Mouse (Mus musculus) bone marrow, adult 2 months (tissue): ENCODE measurements at regions not wholly inside any gene's neighbourhood (a gene's known extent, or its start where the extent isn't known, plus 50 kb on each side); places are given as distances from the start of the nearest gene placed in this dataset.
A peak's percentile ranks its signal among the peaks of the same experiment; 100 is the strongest.

Source experiments
- H3K27ac ChIP-seq: fragments of 200-500 bp; 2 replicates; pipeline ENCODE4 v1.5.1; 2012; ENCODE audit warnings: low read depth, mild to moderate bottlenecking, control low read depth, inconsistent platforms, low read length; ENCODE audit not compliant: control insufficient read depth, poor library complexity, insufficient read depth
- H3K4me1 ChIP-seq: fragments of 200-500 bp; 2 replicates; pipeline ENCODE4 v1.6.1; 2011; ENCODE audit warnings: low read length; ENCODE audit not compliant: control insufficient read depth, insufficient read depth
- H3K4me3 ChIP-seq: fragments of 200-500 bp; replicated peaks from 2 replicates; pipeline ENCODE3; 2011; ENCODE audit warnings: mild to moderate bottlenecking, low read depth, low read length, control low read depth; ENCODE audit not compliant: control insufficient read depth
- CTCF ChIP-seq: fragments of 200-500 bp; IDR thresholded peaks from 2 replicates; pipeline ENCODE4 v1.5.1; 2011; ENCODE audit warnings: low read length, control low read depth; ENCODE audit not compliant: control insufficient read depth, insufficient read depth
- POLR2A ChIP-seq: fragments of 200-500 bp; IDR thresholded peaks from 2 replicates; pipeline ENCODE4 v1.6.1; 2011; ENCODE audit warnings: low read depth, mild to moderate bottlenecking, control low read depth, low read length, borderline replicate concordance; ENCODE audit not compliant: control insufficient read depth
- WGBS: fragments of 180-500 bp; shearing (Covaris S2); methylation state at CpG from one replicate; pipeline ENCODE4 v1.1.7; 2018; 5-methylcytosine and 5-hydroxymethylcytosine counted together

- Histone ChIP-seq H3K4me1 (no peaks in the 10 kb centered on the region), H3K4me3 (no peak overlapping the region), H3K27ac (no peak overlapping the region)
- TF ChIP-seq CTCF (no peak), POLR2A (no peak)
- WGBS: 70% methylated on average over 10 of the region's 10 CpGs
These were observed 62.8 kb upstream of the Adtrp start for GRCm38 (mm10) chr13:41910236-41910635.

GRCm38 (mm10) chr13:41907027-41907426 lies 59.5 kb upstream of the Adtrp start:
- Histone ChIP-seq H3K27ac (no peak overlapping the region), H3K4me3 (no peak overlapping the region), H3K4me1 (peaks cover 1% of the 10 kb centered on the region; the same call in 1 of the 2 replicates)
- TF ChIP-seq CTCF: no peak
- TF ChIP-seq POLR2A: no peak
- WGBS: 79% methylated on average over 2 of the region's 2 CpGs

- H3K4me1 ChIP-seq: peaks cover 1% of the 10 kb centered on the region; the same call in 1 of the 2 replicates
- H3K27ac ChIP-seq: peak overlapping the region; percentile 13; the same call in 1 of the 2 replicates
These were observed 55.8 kb upstream of the Adtrp start for GRCm38 (mm10) chr13:41903286-41903685.

GRCm38 (mm10) chr13:41899837-41900463 lies 52.5 kb upstream of the Adtrp start:
- Histone ChIP-seq H3K4me3 (no peak overlapping the region), H3K4me1 (peaks cover 1% of the 10 kb centered on the region; the same call in 1 of the 2 replicates), H3K27ac (no peak overlapping the region)
- 86% methylated on average over 13 of the region's 13 CpGs for WGBS
- TF ChIP-seq CTCF (no peak), POLR2A (no peak)

More at GRCm38 (mm10) chr13:41903286-41903685, 55.8 kb upstream of the Adtrp start:
- no peak for TF ChIP-seq CTCF
- H3K4me3 ChIP-seq: no peak overlapping the region

- no peak for TF ChIP-seq POLR2A
- H3K4me1 ChIP-seq: peaks cover 1% of the 10 kb centered on the region; the same call in 1 of the 2 replicates
- no peak overlapping the region for H3K27ac ChIP-seq
- WGBS: 88% methylated on average over 7 of the region's 7 CpGs
- no peak overlapping the region for H3K4me3 ChIP-seq
These were observed 51.8 kb upstream of the Adtrp start for GRCm38 (mm10) chr13:41899281-41899680.

- Histone ChIP-seq H3K4me1 (no peaks in the 10 kb centered on the region; the same call in 1 of the 2 replicates), H3K27ac (no peak overlapping the region), H3K4me3 (no peak overlapping the region)
- 72% methylated on average over 8 of the region's 8 CpGs for WGBS
- TF ChIP-seq POLR2A: no peak
- no peak for TF ChIP-seq CTCF
These were observed 50.2 kb upstream of the Adtrp start for GRCm38 (mm10) chr13:41897481-41898317.
